8 mouse cellular contexts compared by ENCODE assay signal in genomic region chr2:152410971-152411371, GRCm38 (mm10). TPM values are rescaled to one million over a fixed set of nuclear protein-coding genes. Genes with fewer than 3 reads are reported as not detected.
DNase-seq lines count a peak whose midpoint lies in the region; ATAC-seq and TF ChIP-seq lines count a peak whose summit lies in the region.

No protein-coding gene starts in this region.

- H3K27me3 ChIP-seq in spleen, adult 2 months (ENCODE audit: control insufficient read depth, insufficient read depth, low read length), result peaks cover 10% of the 10 kb centered on the region; the same call in 1 of the 2 replicates
- no peaks in the 10 kb centered on the region for H3K27me3 ChIP-seq in forebrain, embryonic 16.5 days (replicated peaks; ENCODE audit: control insufficient read depth, insufficient read depth, low read length)
- H3K27me3 ChIP-seq in liver, postnatal 0 days (ENCODE audit: insufficient read depth, low read length), result no peaks in the 10 kb centered on the region

- peak overlapping the region; percentile 47 for H3K9ac ChIP-seq in forebrain, embryonic 16.5 days (replicated peaks; ENCODE audit: low read depth, low read length)
- H3K9ac ChIP-seq in liver, postnatal 0 days (replicated peaks), result 0 out of 2 replicates have a peak overlapping the region, but pooled peaks have one; percentile 5

- no peak for DNase-seq in spleen, adult 2 months (ENCODE audit: low read depth in 1 of 2, low spot score in 2 of 2)
- DNase-seq in spleen, adult 12 weeks (ENCODE audit: low spot score), result no peak
- peak; percentile 78 for DNase-seq in heart, postnatal 25 days (ENCODE audit: low spot score)
- DNase-seq in layer of hippocampus, adult 18-20 months (ENCODE audit: low spot score in 2 of 2), result peak; percentile 44 to 74
- peak; percentile 65 for DNase-seq in liver, postnatal 0 days
- peak; percentile 68 for DNase-seq in ovary, postnatal 10 days (ENCODE audit: low spot score)
- DNase-seq in thymus, adult 18-20 months, result no peak

- H3K27ac ChIP-seq in spleen, adult 2 months (ENCODE audit: insufficient read depth, low read length), result peak overlapping the region; percentile 45; the same call in 1 of the 2 replicates
- H3K27ac ChIP-seq in forebrain, embryonic 16.5 days (ENCODE audit: low read length), result peak overlapping the region; percentile 92
- H3K27ac ChIP-seq in liver, postnatal 0 days (ENCODE audit: low read depth), result peak overlapping the region; percentile 64

- peak; percentile 51 for ATAC-seq in forebrain, embryonic 16.5 days
- no peak for ATAC-seq in liver, postnatal 0 days

- no peak for TF ChIP-seq EP300 in liver, postnatal 0 days (IDR thresholded peaks at IDR 0.05; ENCODE audit: low read depth)

- no peak for TF ChIP-seq POLR2A in spleen, adult 2 months (IDR thresholded peaks at IDR 0.05; ENCODE audit: low read depth, low read length)

- H3K36me3 ChIP-seq in spleen, adult 2 months (ENCODE audit: control insufficient read depth, insufficient read depth, low read length), result no peaks in the 10 kb centered on the region
- no peaks in the 10 kb centered on the region for H3K36me3 ChIP-seq in forebrain, embryonic 16.5 days (ENCODE audit: control insufficient read depth, insufficient read depth)
- no peaks in the 10 kb centered on the region for H3K36me3 ChIP-seq in liver, postnatal 0 days (replicated peaks; ENCODE audit: insufficient read depth, low read length)

- no peak overlapping the region for H3K4me3 ChIP-seq in spleen, adult 2 months (ENCODE audit: extremely low read depth, insufficient read depth, insufficient read length)
- H3K4me3 ChIP-seq in forebrain, embryonic 16.5 days (replicated peaks; ENCODE audit: low read length), result peak overlapping the region; percentile 25
- H3K4me3 ChIP-seq in liver, postnatal 0 days (ENCODE audit: low read depth, low read length), result no peak overlapping the region

- 61% methylated on average over 15 of the region's 15 CpGs for whole genome bisulfite sequencing in spleen, adult 2 months
- WGBS in forebrain, embryonic 16.5 days, result under 1% methylated on average over 15 of the region's 15 CpGs
- WGBS in liver, postnatal 0 days (ENCODE audit: insufficient replicate concordance), result 6% methylated on average over 15 of the region's 15 CpGs

- TF ChIP-seq CTCF in spleen, adult 2 months (IDR thresholded peaks at IDR 0.05; ENCODE audit: extremely low read depth, insufficient read depth, insufficient read length, insufficient replicate concordance), result no peak
- TF ChIP-seq CTCF in liver, postnatal 0 days (IDR thresholded peaks at IDR 0.05; ENCODE audit: low read depth), result no peak

- H3K4me2 ChIP-seq in forebrain, embryonic 16.5 days (ENCODE audit: low read length), result peak overlapping the region; percentile 90
- peak overlapping the region; percentile 89 for H3K4me2 ChIP-seq in liver, postnatal 0 days (ENCODE audit: low read depth, low read length)

- no peaks in the 10 kb centered on the region; the same call in none of the 2 replicates for H3K4me1 ChIP-seq in spleen, adult 2 months (ENCODE audit: control insufficient read depth, insufficient read depth, insufficient read length)
- peaks cover 49% of the 10 kb centered on the region for H3K4me1 ChIP-seq in forebrain, embryonic 16.5 days (replicated peaks; ENCODE audit: control insufficient read depth, insufficient read depth, low read length)
- H3K4me1 ChIP-seq in liver, postnatal 0 days (ENCODE audit: insufficient read depth), result peaks cover 40% of the 10 kb centered on the region

- intact Hi-C loops in heart, postnatal 25 days (cut with DNase I), result no loop called here

- H3K9me3 ChIP-seq in forebrain, embryonic 16.5 days (ENCODE audit: control insufficient read depth, low read length), result no peaks in the 10 kb centered on the region
- no peaks in the 10 kb centered on the region for H3K9me3 ChIP-seq in liver, postnatal 0 days (ENCODE audit: low read length)

RNA-seq across cellular contexts. Expression of gene Zcchc3, which starts 3.9 kb away (rescaled TPM):
- polyA plus RNA-seq in spleen, adult 2 months (2012; rRNA removed), result 1.8 and 2.7 TPM in 2 replicates
- polyA plus RNA-seq in forebrain, embryonic 16.5 days (2015; fragmentation: Nextera tagmentation; extraction: Ambion mirVana), result 13.3 and 14.1 TPM in 2 replicates
- 10 to 100 TPM in 1 of 2 experiments, 1 to 10 TPM in 1; 9.7 to 10.1 TPM for total RNA-seq in heart, postnatal 25 days (2021)
- 10 to 100 TPM; 10.2 to 10.6 TPM for total RNA-seq in layer of hippocampus, adult 18-20 months (2021)
- polyA plus RNA-seq in liver, postnatal 0 days (2015; fragmentation: Nextera tagmentation; extraction: Ambion mirVana), result 6.4 and 7.4 TPM in 2 replicates

RNA-seq across cellular contexts. Expression of gene 6820408C15Rik, which starts 4.4 kb away (rescaled TPM):
- polyA plus RNA-seq in spleen, adult 2 months (2012; rRNA removed), result 0.12 TPM in 1 of 2 replicates, not detected in the other
- 1.4 and 1.9 TPM in 2 replicates for polyA plus RNA-seq in forebrain, embryonic 16.5 days (2015; fragmentation: Nextera tagmentation; extraction: Ambion mirVana)
- total RNA-seq in heart, postnatal 25 days (2021), result 1 to 10 TPM; 2.8 to 3.0 TPM
- 1 to 10 TPM; 1.7 to 2.3 TPM for total RNA-seq in layer of hippocampus, adult 18-20 months (2021)
- 0.13 and 0.42 TPM in 2 replicates for polyA plus RNA-seq in liver, postnatal 0 days (2015; fragmentation: Nextera tagmentation; extraction: Ambion mirVana)

RNA-seq across cellular contexts. Expression of gene Sox12, which starts 13.1 kb away (rescaled TPM):
- polyA plus RNA-seq in spleen, adult 2 months (2012; rRNA removed), result 4.0 and 4.6 TPM in 2 replicates
- 15.8 and 16.8 TPM in 2 replicates for polyA plus RNA-seq in forebrain, embryonic 16.5 days (2015; fragmentation: Nextera tagmentation; extraction: Ambion mirVana)
- total RNA-seq in heart, postnatal 25 days (2021), result 1 to 10 TPM; 9.5 to 9.7 TPM
- total RNA-seq in layer of hippocampus, adult 18-20 months (2021), result 10 to 100 TPM; 15.0 to 15.6 TPM
- 1.2 and 1.3 TPM in 2 replicates for polyA plus RNA-seq in liver, postnatal 0 days (2015; fragmentation: Nextera tagmentation; extraction: Ambion mirVana)

RNA-seq across cellular contexts. Expression of gene Nrsn2, which starts 34.5 kb away (rescaled TPM):
- not detected in 2 replicates for polyA plus RNA-seq in spleen, adult 2 months (2012; rRNA removed)
- polyA plus RNA-seq in forebrain, embryonic 16.5 days (2015; fragmentation: Nextera tagmentation; extraction: Ambion mirVana), result 10.5 and 22.6 TPM in 2 replicates
- total RNA-seq in heart, postnatal 25 days (2021), result not detected
- 100 to 1,000 TPM in 1 of 2 experiments, 10 to 100 TPM in 1; 95.7 to 106 TPM for total RNA-seq in layer of hippocampus, adult 18-20 months (2021)
- not detected in 2 replicates for polyA plus RNA-seq in liver, postnatal 0 days (2015; fragmentation: Nextera tagmentation; extraction: Ambion mirVana)

RNA-seq across cellular contexts. Expression of gene Defb23, which starts 53.4 kb away (rescaled TPM):
- not detected in 2 replicates for polyA plus RNA-seq in spleen, adult 2 months (2012; rRNA removed)
- not detected in 2 replicates for polyA plus RNA-seq in forebrain, embryonic 16.5 days (2015; fragmentation: Nextera tagmentation; extraction: Ambion mirVana)
- total RNA-seq in heart, postnatal 25 days (2021), result not detected
- total RNA-seq in layer of hippocampus, adult 18-20 months (2021), result not detected
- not detected in 2 replicates for polyA plus RNA-seq in liver, postnatal 0 days (2015; fragmentation: Nextera tagmentation; extraction: Ambion mirVana)

Comparison
In these comparisons a context has a peak if more than half of its experiments do, and no peak if none do; other contexts are left out.
1. DNase-seq: peak in heart, postnatal 25 days (single experiment), layer of hippocampus, adult 18-20 months (2 of 2), liver, postnatal 0 days (single experiment) and ovary, postnatal 10 days (single experiment); none in spleen, adult 2 months (0 of 2), spleen, adult 12 weeks (single experiment) and thymus, adult 18-20 months (0 of 2).
2. Peak in every context shown above with its lines, with median percentiles within 50 percentile points of each other: H3K27ac ChIP-seq.